Mouse (Mus musculus): ENCODE results near the gene Vsir.

Vsir gene

DNA sequence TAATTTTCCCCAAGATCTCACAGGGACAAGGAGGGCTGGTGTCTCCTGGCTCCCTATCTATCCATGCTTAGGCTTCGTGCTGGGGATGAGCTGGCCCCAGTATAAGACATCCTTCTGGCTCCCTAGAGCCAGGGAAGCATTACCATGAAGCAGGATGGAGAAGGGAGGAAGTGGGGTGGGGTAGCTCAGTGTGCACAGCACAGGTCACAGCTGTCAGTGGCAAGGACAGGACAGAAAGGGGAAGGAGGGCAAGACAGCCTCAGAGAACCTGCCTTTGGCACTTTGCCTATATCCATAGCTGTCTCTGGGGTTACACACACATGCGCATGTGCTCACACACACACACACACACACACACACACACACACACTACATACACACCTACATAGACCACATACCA lies 41.7 kb downstream of the Vsir start:
- DNase-seq (ENCODE audit: low spot score), result no peak

DNA sequence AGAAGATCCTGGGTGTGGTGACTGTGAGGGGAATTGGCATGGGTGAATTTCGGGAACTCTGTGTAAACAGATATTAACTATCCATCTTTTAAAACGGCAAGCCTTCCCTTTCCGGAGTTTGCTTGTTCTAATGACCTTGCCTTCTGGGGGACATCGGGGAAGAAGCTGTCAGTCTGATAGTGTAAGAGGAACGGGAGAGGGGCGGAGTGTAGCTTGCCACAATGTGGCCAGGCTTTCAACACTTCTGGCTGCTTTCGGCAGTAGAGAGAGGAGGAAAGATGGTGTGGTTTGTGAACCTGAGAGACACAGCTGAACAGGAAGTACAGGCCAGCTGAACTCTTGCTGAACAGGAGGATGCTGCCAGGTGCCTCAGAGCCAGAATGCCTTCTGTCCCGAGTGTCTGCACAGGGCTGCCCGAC lies 42.8 kb downstream of the Vsir start:
- no peak for DNase-seq (ENCODE audit: low spot score)

DNA sequence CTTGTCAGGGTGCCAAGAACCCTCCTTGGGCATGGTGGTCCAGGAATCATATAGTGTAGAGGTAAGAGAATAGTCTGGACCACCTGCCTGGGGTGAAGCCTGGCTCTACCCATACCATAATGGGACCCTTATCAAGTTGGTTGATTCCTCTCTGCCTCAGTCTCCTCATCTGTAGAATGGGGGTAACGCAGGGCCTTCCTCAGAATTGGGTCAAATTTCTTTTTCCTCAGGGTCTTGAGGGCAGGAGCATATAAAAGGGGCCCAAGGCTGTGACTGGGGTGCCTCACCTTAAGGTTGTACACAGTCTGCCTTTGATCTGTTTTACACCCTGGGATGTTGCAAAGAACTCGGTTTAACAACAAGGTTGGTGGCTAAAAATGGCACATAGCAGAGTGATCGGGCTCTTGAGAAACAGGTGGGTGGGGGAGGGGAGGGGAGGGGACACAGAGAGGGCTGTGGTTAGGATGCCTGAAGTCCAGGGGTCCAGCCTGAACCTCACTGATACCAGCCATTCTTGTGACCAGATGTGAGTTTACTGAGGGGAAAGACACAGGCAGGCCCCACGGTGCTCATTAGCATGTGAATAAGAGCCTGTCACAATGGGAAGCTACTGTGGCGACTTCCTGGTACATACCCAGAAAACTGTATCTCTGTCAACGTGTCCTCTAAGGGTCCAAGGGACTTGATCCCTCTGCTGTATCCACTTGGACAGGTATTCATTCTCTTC lies 43.7 kb downstream of the Vsir start:
- DNase-seq (ENCODE audit: low spot score), result no peak

DNA sequence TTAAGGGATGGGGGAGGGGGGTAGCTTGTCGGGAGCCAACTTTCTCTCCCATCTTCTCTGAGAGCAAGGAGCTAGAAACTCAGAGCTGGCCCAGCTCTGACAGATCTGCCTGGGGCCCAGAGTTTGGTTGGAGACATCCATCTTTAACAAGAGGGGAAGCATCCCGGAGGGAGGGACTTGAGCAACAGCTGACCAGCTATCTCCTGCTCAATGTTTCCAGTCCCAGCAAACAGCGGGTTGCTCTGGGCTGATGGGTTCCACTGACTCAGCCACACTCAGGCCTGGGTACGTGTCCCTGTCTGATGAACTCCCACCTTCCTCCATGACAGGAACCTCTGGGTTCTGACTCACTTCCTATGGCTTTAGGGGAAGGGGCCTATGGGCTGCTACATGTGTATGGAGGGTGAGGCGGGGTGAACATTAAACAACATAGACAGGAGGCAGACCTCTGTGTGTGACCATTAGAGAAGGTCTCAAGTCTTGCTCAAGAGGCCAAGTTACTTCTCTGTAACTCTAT lies 44.3 kb downstream of the Vsir start:
- no peak for DNase-seq (ENCODE audit: low spot score)

DNA sequence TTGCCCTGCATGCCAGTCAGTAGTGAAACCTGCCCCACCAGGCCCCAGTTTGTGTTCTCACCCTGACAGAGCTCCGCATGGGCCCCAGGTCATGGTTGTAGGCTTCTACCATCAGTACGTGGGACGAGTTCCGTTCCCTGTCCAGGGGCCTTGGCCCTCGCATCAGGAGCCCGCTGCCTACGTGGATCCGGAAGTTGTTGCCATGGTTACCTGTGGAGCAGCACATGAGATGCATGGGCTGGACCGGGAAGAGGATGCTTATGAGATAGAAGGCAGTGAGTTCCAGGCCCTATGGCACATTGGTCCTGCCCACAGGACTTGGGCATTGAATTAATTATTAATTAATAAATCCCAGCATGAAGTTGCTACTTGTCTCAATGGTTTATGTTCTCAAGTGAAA lies 45.0 kb downstream of the Vsir start:
- DNase-seq (ENCODE audit: low spot score), result no peak

DNA sequence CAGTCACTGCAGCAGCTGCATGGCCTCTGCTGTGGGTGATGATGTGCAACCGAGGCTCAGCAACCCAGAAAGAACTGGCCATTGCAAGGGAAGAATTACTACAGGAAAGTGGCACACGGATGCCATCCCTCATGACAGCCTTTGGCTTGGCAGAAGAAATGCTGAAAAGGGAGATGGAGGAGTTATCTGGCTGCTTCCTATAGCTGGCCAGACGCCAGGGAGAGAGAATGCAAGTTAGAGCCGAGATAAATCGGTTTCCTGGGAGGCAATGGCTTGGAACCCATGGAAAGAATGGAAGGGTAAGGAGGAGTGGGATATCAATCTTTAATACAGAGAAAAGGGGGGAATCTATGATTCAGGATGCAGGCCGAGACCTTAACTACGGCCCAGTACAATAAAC lies 48.3 kb downstream of the Vsir start:
- DNase-seq (ENCODE audit: low spot score), result no peak

DNA sequence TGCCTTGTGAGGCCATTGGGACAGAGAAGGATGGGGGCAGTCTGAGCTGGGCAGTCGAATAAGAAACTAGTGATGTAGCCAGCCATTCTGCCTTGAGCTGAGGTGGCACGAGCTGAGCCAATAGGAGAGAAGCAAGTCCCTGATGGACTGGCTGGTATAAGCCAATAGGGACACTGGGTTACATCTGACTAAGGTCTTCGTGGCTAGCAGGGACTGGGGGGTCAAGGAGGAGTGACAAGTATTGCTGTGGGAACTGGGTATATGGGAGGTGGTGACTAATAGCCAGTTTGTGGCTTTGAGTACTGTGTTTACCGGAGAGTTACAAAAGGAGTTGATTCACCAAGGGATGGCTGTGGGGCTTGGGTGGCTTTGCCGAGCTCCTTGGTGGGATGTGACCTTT lies 49.0 kb downstream of the Vsir start:
- DNase-seq (ENCODE audit: low spot score), result no peak

DNA sequence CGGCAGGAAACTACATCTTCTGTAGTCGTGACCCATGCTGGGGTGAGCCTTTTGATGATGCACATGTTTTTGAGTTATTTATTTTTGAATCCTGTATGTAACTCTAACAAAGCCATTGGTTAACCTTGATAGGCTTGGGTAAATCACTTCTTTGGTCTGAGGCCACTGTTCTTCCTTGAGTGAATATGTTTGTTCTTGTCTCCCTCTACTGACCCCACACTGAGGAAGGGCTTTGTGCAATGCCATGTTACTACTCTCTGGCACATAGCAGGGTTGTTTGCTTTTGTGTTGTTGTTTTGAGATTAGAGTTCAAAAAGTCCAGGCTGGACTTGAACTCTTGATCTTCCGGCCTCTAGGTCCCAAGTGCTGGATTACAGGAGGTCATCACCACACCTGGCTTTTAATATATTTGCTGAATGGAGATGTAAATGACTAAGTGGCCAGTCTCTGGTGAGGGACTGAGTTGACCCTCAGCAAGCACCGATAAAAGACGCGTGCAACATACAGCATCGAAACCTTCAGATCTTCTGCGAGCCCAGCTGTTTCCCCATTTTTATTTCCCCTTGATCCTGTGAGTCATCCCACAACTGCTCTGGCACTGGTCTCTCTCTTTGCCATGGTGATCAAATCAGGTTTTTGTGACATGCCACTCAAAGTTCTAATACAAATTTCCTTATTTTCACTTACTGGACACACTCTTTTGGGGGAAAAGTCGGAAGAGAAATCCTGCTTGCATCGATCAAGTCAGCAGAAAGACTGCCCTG lies 51.6 kb downstream of the Vsir start:
- DNase-seq (ENCODE audit: low spot score), result no peak

DNA sequence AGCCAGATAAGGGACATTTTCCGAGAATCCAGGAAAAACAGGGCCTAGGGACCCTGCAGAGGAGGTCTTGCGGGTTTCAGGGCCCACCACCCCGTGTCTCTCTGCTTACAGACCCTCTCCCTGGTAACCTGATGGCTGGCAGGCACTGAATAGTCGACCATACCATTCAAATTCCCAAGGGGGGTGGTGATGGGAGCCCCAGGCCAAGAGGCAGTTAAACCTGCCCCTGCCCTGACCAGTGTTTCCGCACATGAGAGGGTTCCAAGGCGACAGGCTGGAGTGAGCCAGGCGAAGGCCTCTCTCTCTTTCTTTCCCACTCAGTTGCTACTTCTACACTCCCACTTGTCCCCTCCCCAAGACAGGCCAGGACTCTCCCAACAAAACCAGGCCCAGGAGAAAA lies 52.8 kb downstream of the Vsir start, which contains the start of gene Gm17455:
Gene Gm17455, plus strand, starts transcription at position 278 of the 400 bp plus-strand sequence.
- DNase-seq (ENCODE audit: low spot score), result no peak

DNA sequence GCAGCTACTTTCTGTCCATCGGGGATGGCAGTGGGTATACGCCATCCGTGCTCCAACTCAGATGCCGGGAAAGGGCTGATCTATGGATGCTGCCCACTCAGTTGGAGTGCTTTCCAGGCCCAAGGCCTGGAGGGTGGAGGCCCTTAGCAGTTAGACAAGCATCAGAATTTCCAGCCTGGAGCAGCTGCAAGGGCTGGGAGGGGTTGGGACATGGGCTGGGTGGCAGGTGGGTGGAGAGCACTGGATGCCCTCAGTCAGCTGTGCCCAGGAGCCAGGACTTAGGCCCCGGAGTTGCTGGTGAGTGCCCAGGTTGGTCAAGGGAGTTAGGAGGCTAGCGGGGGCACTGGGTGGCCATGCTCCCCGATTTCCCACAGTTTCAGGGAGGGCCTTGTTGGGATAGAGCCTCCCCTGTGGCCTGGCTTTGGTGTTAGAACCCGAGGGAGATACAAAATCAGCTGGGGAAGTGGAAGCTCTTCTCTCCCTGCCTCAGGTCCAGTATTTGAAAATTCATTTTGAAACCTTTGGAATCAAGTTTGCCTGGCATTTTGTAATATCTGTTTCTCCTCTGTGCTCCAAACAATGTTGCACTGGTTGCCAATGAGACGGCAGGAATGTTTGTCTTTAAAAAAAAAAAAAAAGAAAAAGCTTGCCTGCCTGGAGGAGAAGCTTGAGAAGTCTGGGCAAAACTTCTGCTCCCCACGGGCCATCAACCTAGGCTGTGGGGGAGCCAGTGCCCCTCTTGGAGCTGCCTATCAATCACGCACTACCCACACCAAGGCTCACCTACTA lies 54.0 kb downstream of the Vsir start:
- DNase-seq (ENCODE audit: low spot score), result no peak

DNA sequence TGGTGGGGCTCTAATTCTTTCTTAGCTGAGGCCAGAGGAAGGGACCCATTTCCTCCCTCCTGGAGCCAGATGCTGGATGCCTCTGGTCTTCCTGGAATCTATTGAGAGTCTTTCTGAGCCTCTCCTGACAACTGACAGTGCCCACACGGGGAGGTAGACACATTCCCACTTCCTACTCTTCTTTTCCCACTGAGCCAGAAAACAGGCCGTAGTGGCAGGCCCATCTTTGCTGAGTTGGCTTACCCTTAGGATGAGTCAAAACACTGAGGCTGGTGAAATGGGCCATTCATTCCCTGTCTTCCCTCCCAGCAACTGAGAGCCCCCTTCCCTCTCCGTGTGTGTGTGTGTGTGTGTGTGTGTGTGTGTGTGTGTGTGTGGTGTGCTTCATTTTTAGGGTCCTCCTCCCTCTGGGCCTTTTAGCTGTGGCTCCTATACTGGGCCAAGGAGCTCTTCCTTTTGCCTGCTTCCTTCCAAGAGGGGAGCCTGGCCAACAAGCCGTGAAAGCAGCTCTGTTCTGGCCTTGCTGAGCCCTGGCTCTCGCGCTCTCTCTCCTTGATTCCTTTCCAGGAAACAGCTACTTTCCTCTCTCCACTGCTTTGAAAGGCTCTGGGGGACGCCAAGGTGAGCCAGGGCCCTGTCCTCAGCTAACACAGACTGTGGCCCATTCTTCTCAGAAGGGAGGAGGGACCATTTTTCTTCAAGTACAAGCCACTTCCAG lies 59.0 kb downstream of the Vsir start:
- DNase-seq (ENCODE audit: low spot score), result no peak

DNA sequence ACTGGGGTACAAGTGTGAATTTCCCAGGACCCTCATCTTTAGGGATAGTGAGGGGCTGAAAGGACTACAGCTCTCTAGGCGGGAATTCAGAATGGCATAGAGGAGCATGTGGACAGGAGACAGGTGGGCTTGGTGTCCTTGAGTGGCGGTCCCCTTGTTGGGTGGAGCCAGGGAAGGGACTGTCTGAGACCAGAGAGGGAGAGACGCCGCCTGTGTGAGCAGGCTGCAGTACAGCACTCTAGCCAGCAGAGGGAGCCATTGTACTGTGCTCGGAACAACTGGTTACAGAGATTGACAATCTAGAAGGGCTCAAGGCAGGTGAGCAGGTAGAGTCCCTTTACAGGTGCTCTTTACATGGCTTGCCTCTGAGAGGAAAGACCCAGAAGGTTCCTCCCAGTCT lies 61.2 kb downstream of the Vsir start:
- DNase-seq (ENCODE audit: low spot score), result peak; percentile 64

DNA sequence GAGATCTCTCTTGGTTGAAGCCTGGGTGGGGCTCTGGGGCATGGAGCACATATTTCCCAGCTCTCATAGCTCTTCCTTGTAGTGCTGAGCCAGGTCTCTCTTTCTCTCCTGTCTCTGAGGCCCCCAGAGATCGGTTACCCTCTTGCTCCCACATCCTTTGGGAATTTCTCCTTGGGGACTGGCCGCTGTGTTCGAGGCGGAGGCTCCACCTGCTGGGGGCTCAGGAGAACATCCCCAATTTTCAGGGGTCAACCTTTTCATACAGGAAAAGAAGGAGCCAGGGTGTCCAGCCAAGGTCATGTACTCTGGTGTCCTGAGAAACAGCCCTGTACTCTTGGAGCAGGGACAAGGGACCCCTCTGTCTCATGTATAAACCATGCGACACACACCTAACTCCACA lies 65.1 kb downstream of the Vsir start:
- DNase-seq (ENCODE audit: low spot score), result no peak

DNA sequence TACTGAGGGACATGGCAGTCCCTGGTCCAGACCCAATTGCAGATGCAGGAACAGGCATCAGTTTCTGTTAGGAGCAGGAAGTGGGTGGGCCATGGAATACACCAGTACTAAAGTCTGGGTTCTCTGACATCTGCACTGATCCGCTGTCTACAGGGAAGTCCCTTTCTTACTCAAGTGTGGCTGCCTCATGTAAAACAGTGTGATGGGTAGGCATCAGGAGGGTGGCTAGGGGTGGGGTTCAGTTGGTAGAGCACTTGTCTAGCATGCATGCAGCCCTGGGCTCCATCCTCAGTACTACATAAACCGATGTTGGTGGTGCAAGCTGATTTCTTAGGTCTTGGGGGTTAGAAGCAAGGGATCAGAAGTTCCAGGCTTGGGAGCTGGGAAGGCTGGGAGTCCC lies 67.1 kb downstream of the Vsir start:
- DNase-seq (ENCODE audit: low spot score), result no peak

DNA sequence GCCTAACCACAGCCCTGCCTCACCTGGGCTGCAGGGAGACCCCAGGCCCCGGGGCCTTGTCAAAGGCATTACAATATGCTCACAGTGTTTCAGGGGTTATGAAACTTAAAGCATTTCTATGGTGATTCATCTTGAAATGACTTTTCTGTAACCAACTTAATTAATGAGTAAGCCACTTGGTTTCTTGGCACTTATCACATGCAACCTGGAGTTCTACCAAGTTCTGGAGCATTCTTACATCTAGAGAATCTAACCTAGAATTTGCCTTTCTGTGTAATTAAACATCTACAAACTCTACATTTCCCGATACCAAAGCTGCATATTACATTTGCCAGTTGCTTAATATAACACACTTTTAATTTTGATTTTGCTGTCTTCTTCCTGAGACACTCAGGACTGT lies 70.4 kb downstream of the Vsir start:
- no peak for DNase-seq (ENCODE audit: low spot score)

DNA sequence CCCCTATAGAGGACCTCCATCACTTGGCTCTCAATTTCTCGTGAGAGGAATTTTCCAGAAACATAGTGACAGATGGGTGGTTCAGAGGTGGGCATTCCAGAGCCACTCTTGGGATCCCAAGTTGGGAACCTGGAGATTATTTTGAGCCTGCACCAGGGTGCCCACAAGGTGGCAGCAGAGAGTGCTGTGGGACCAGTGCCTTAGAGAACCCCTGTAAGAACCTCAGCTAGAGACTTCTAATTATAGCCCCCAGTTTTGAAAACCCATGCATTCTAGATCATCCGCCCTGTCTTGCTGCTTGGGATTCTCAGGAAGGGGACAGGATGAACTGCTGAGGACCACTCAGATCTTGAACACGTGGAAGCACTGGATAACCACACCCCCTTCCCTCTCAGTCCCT lies 71.5 kb downstream of the Vsir start:
- DNase-seq (ENCODE audit: low spot score), result peak; percentile 65

DNA sequence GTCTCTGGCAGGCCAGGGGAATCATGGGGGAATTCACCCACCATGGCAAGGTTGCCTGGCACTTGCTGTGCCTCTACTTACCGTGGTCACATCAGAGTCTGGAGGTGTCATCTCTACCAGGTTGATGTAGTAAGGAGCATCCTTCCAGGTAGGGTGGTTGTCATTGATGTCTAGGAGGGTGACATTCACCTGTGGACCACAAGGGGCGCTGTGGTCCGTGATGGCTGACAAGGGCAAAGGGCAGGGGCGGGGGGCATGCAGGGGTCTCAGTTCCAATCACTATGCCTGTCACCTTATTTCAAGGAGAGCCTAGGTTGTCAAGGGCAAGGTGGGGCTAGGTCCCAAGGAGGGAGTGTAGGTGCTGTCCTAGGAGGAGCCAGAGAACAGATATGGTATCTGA lies 73.0 kb downstream of the Vsir start:
- no peak for DNase-seq (ENCODE audit: low spot score)

Measured in layer of hippocampus, adult 9-10 months (tissue).